Mouse (Mus musculus) hindbrain, embryonic 16.5 days (tissue): ENCODE measurements at regions not wholly inside any gene's neighbourhood (a gene's known extent, or its start where the extent isn't known, plus 50 kb on each side); places are given as distances from the start of the nearest gene placed in this dataset.

Experiments
- ATAC-seq: fragments of 200-750 bp; cut with Nextera tagmentation; 2 replicates; pipeline ENCODE4 v1.8.0; 2017; ENCODE audit warnings: moderate TSS enrichment, moderate library complexity
- H3K27ac ChIP-seq: fragments of 300-500 bp; sonication (generic); 2 replicates; pipeline ENCODE4 v1.5.1; 2014; ENCODE audit warnings: low read depth, mild to moderate bottlenecking, control low read depth, low read length, moderate library complexity
- H3K27me3 ChIP-seq: fragments of 300-500 bp; sonication (generic); replicated peaks from 2 replicates; pipeline ENCODE4 v1.6.1; 2014; ENCODE audit warnings: low read length; ENCODE audit not compliant: control insufficient read depth, insufficient read depth
- H3K36me3 ChIP-seq: fragments of 300-500 bp; sonication (generic); 2 replicates; pipeline ENCODE4 v1.6.1; 2014; ENCODE audit warnings: mild to moderate bottlenecking, low read length, moderate library complexity, mixed read lengths; ENCODE audit not compliant: control insufficient read depth, insufficient read depth
- H3K4me1 ChIP-seq: fragments of 300-500 bp; sonication (generic); 2 replicates; pipeline ENCODE4 v1.6.1; 2014; ENCODE audit warnings: low read depth, low read length; ENCODE audit not compliant: control insufficient read depth, insufficient read depth
- H3K4me2 ChIP-seq: fragments of 300-500 bp; sonication (generic); 2 replicates; pipeline ENCODE4 v1.6.1; 2014; ENCODE audit warnings: mild to moderate bottlenecking, low read length, control low read depth, moderate library complexity
- H3K4me3 ChIP-seq: fragments of 300-500 bp; sonication (generic); 2 replicates; pipeline ENCODE4 v1.5.1; 2014; ENCODE audit warnings: mild to moderate bottlenecking, low read length, control low read depth, moderate library complexity
- H3K9ac ChIP-seq: fragments of 300-500 bp; sonication (generic); 2 replicates; pipeline ENCODE4 v1.6.1; 2014; ENCODE audit warnings: low read depth, mild to moderate bottlenecking, control low read depth, low read length, moderate library complexity
- H3K9me3 ChIP-seq: fragments of 300-500 bp; sonication (generic); 2 replicates; pipeline ENCODE4 v1.6.1; 2014; ENCODE audit warnings: mild to moderate bottlenecking, low read length, moderate library complexity; ENCODE audit not compliant: control insufficient read depth
- WGBS: fragments of 180-500 bp; shearing (Covaris S2); extraction: QIAGEN DNeasy Blood & Tissue Kit; methylation state at CpG from one replicate; pipeline ENCODE4 v1.1.7; 2014; 5-methylcytosine and 5-hydroxymethylcytosine counted together

GRCm38 (mm10) chr13:101524781-101525180, 243.2 kb downstream of the Pik3r1 start:
- Histone ChIP-seq H3K9ac (no peak overlapping the region), H3K27ac (no peak overlapping the region), H3K4me2 (no peak overlapping the region), H3K4me1 (no peaks in the 10 kb centered on the region), H3K27me3 (no peaks in the 10 kb centered on the region), H3K4me3 (no peak overlapping the region), H3K9me3 (no peaks in the 10 kb centered on the region), H3K36me3 (no peaks in the 10 kb centered on the region)
- WGBS, result 97% methylated on average over 3 of the region's 3 CpGs
- no peak for ATAC-seq

DNA sequence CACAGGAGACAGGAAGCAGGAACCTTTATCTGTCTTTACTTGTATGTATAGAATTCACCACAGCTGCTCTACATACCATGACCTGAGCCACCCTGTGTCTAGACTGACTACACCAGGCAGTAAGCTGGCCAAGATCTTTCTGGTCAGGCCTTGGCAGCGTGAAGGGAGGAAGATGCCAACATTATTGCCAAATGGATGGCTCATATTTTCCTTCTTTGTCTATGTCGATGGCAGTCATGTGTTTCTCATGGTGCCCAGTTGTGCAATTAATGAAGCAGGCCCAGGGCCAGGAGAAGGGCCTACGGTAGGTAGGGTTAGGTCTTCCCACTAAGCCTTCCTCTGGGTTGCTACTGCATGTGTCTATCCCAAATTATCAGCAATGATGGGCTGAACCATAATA, 243.8 kb downstream of the Pik3r1 start:
- Histone ChIP-seq H3K4me3 (no peak overlapping the region), H3K36me3 (no peaks in the 10 kb centered on the region), H3K27me3 (no peaks in the 10 kb centered on the region), H3K4me2 (no peak overlapping the region), H3K9ac (no peak overlapping the region), H3K9me3 (no peaks in the 10 kb centered on the region), H3K4me1 (no peaks in the 10 kb centered on the region), H3K27ac (no peak overlapping the region)
- WGBS, result 70% methylated on average over 3 of the region's 3 CpGs
- ATAC-seq, result no peak

GRCm38 (mm10) chr13:101523492-101523891, 244.5 kb downstream of the Pik3r1 start:
- WGBS, result 90% methylated on average over 3 of the region's 3 CpGs
- no peaks in the 10 kb centered on the region for H3K9me3 ChIP-seq
- no peak for ATAC-seq
- H3K36me3 ChIP-seq, result no peaks in the 10 kb centered on the region
- no peak overlapping the region for H3K9ac ChIP-seq
- no peak overlapping the region for H3K4me2 ChIP-seq
- H3K27me3 ChIP-seq, result no peaks in the 10 kb centered on the region
- no peaks in the 10 kb centered on the region for H3K4me1 ChIP-seq
- H3K4me3 ChIP-seq, result no peak overlapping the region
- no peak overlapping the region for H3K27ac ChIP-seq

- H3K9ac ChIP-seq, result no peak overlapping the region
- no peak overlapping the region for H3K4me3 ChIP-seq
- no peaks in the 10 kb centered on the region for H3K4me1 ChIP-seq
- H3K36me3 ChIP-seq, result no peaks in the 10 kb centered on the region
- no peak overlapping the region for H3K27ac ChIP-seq
- H3K27me3 ChIP-seq, result no peaks in the 10 kb centered on the region
- no peak overlapping the region for H3K4me2 ChIP-seq
- H3K9me3 ChIP-seq, result no peaks in the 10 kb centered on the region
- ATAC-seq, result no peak
- WGBS, result 86% methylated on average over 2 of the region's 2 CpGs
These were observed 245.4 kb downstream of the Pik3r1 start for GRCm38 (mm10) chr13:101522597-101522996.

DNA sequence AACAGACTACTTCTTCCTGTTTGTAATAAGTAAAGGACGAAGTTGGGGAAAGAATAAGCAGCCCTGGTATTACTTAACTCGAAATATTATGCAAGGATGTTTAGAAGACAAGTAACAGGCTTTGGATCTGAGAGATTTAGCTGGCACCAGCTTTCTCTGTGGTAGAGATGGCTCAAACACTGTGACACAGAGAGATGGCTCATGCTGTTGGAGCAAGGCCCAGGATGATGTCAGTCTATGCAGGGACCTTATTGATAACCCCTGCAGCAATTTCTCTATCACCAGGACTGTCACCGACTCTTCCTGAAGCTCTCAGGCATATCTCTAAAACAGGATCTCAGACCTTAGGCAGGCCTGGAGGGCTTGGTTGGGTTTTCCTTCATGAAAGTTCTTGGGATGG, 254.7 kb downstream of the Pik3r1 start:
- Histone ChIP-seq H3K27me3 (no peaks in the 10 kb centered on the region), H3K9me3 (no peaks in the 10 kb centered on the region; the same call in 1 of the 2 replicates), H3K27ac (no peak overlapping the region), H3K4me2 (no peak overlapping the region), H3K36me3 (no peaks in the 10 kb centered on the region), H3K4me1 (no peaks in the 10 kb centered on the region), H3K9ac (no peak overlapping the region), H3K4me3 (no peak overlapping the region)
- no peak for ATAC-seq
- WGBS, result 82% methylated on average over 3 of the region's 3 CpGs

DNA sequence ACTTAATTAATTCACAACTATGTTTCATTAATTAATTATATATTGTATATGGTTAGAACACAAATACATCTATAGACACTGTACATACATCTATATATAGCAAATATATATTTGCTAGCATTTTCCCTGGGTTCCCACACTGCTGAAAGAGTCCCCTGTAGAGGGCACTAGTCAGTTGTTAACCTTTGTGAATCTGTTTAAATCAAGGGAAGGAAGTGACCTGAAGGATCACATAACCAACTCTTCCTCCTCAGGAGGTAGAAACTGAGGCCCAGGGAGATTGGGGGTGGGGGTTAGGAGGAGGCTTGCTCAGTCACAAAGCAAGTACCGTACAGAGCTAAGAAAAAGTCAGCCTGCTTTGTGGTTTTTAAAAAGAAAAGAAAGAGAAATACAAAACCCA, 258.1 kb downstream of the Pik3r1 start:
- WGBS, result 38% methylated on average over 1 of the region's 1 CpGs
- H3K36me3 ChIP-seq, result no peaks in the 10 kb centered on the region
- no peaks in the 10 kb centered on the region for H3K9me3 ChIP-seq
- ATAC-seq, result no peak
- no peaks in the 10 kb centered on the region for H3K27me3 ChIP-seq
- H3K4me1 ChIP-seq, result no peaks in the 10 kb centered on the region
- H3K27ac ChIP-seq, result no peak overlapping the region
- no peak overlapping the region for H3K4me3 ChIP-seq
- H3K9ac ChIP-seq, result no peak overlapping the region
- H3K4me2 ChIP-seq, result no peak overlapping the region

DNA sequence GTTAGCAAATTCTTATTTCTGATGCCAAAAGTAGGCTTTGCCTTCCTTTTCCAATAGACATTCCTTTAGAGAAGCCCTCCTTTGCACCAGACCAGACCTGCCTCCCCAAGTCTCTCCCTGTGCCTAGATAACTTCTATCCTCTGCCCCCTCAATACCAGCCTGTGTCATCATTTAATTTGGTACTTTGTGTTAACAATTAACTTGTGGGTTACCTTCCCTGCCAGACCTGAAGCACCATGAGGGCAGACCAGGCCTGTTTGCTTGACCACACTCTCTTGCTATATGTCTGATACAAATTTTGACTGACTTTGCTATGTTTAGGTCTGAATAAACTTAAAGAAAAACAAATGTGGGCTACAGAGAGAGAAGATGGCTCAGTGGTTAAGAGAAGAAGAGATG, 259.7 kb downstream of the Pik3r1 start:
- Histone ChIP-seq H3K4me2 (no peak overlapping the region), H3K27ac (no peak overlapping the region), H3K4me3 (no peak overlapping the region), H3K9ac (no peak overlapping the region), H3K4me1 (no peaks in the 10 kb centered on the region), H3K27me3 (no peaks in the 10 kb centered on the region), H3K9me3 (no peaks in the 10 kb centered on the region), H3K36me3 (no peaks in the 10 kb centered on the region)
- ATAC-seq, result no peak

DNA sequence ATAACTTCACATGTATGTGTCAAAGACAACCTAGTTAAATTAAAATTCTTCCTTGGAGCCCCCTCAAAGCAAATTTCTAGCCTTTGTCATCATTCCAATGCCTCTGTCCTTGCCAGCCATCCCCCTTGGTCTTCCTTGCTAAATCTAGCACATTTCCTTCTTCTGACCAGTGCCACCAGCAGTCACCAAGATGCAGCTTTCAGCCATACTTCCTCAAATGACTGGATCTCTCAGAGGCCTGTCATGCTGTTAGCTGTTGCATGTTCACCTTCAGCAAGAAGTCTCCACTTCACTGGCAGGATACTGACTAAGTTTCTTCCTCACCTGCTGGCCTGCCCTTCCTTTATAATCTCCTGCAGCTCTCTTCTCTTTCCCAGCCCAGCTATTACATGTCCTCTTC, 261.3 kb downstream of the Pik3r1 start:
- Histone ChIP-seq H3K27ac (no peak overlapping the region), H3K9ac (no peak overlapping the region), H3K27me3 (no peaks in the 10 kb centered on the region), H3K36me3 (no peaks in the 10 kb centered on the region), H3K9me3 (no peaks in the 10 kb centered on the region), H3K4me3 (no peak overlapping the region), H3K4me1 (no peaks in the 10 kb centered on the region), H3K4me2 (no peak overlapping the region)
- ATAC-seq, result no peak

- ATAC-seq, result no peak
- Histone ChIP-seq H3K27ac (no peak overlapping the region), H3K4me2 (no peak overlapping the region), H3K4me3 (no peak overlapping the region), H3K4me1 (no peaks in the 10 kb centered on the region), H3K9ac (no peak overlapping the region), H3K36me3 (no peaks in the 10 kb centered on the region), H3K27me3 (no peaks in the 10 kb centered on the region), H3K9me3 (no peaks in the 10 kb centered on the region)
- 87% methylated on average over 1 of the region's 1 CpGs for WGBS
These were observed 263.0 kb downstream of the Pik3r1 start for GRCm38 (mm10) chr13:101505054-101505453.

DNA sequence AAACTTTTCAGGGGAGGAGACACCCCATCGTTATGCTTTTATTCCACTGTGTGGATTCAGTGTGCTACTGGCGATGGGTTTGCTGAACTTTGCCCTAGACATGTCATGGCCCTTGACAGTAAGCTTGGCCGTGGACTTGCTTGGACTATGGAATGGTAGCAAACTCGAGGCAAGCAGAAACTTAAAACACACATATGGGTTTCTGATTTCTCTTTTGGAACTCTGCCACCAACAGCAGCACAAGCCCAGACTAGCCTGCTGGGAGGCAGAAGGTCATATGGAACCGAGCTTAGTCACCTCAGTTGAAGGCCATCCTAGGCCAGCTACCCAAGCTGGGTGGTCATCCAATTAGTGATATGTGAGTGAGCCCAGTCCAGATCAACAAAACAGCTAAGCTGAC, 263.8 kb downstream of the Pik3r1 start:
- no peak overlapping the region for H3K9ac ChIP-seq
- no peaks in the 10 kb centered on the region for H3K4me1 ChIP-seq
- no peak for ATAC-seq
- no peaks in the 10 kb centered on the region for H3K36me3 ChIP-seq
- H3K4me2 ChIP-seq, result no peak overlapping the region
- no peak overlapping the region for H3K4me3 ChIP-seq
- H3K27ac ChIP-seq, result no peak overlapping the region
- H3K27me3 ChIP-seq, result no peaks in the 10 kb centered on the region
- WGBS, result 68% methylated on average over 5 of the region's 5 CpGs
- no peaks in the 10 kb centered on the region for H3K9me3 ChIP-seq
